Mouse (Mus musculus): Measurements from ENCODE around the gene Apoc3. TPM values are rescaled to one million over a fixed set of nuclear protein-coding genes. Genes with fewer than 3 reads are reported as not detected.

Gene Apoc3
- total RNA-seq, 2 experiments from 2014 or later: 0.84 to 1.2 TPM

- DNase-seq (ENCODE audit: low spot score in 2 of 2): no peak
Measured at GRCm38 (mm10) chr9:46230450-46230975, 4.9 kb downstream of the Apoc3 start.

GRCm38 (mm10) chr9:46229573-46230449 is 5.6 kb downstream of the Apoc3 start:
- DNase-seq (ENCODE audit: low spot score in 2 of 2): peak; percentile 85 to 91

DNA sequence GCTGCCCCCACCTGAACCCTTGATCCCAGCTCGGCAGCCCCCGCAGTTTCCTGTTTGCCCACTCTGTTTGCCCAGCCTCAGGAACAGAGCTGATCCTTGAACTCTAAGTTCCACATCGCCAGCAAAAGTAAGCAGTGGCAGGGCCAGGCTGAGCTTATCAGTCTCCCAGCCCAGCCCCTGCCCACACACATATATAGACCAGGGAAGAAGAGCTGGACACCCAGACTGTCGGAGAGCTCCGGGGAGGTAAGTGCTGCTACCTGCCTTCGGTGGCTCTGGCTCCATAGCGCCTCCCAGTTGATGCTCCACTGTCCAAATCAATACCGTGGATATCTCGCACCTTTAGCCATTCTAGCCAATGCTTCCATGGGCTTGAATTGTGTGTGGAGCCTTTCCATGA is 6.9 kb downstream of the Apoc3 start, which contains the start of gene Apoa1:
TSS of gene Apoa1 (plus strand) at position 90 of the 400 bp plus-strand sequence.
- no peak for DNase-seq (ENCODE audit: low spot score in 2 of 2)

DNA sequence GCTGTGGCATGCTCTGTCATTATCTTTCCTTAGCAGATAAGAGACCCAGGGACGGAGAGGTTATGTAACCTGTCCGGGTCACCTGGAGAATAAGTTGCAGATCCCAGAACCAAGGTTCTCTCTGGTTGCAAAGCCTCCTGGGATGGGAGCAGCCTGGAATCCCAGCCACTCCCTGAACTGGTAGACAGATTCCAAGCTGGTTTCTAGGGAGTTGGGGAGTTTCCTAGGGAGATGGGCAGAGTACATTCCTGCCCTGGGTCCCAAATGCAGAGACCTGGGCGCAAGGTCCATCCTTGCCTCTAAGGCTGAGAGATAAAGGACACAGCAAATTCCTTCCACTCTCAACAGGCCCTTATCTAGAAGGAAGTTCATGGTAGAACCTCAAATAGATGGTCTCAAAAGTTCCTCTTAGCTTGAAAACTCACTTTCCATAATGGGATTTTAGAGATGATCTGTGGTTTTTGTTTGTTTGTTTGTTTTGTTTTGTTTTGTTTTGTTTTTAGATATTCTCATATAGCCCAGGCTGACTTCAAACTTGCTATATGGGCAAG is 8.3 kb downstream of the Apoc3 start:
- no peak for DNase-seq (ENCODE audit: low spot score in 2 of 2)

DNA sequence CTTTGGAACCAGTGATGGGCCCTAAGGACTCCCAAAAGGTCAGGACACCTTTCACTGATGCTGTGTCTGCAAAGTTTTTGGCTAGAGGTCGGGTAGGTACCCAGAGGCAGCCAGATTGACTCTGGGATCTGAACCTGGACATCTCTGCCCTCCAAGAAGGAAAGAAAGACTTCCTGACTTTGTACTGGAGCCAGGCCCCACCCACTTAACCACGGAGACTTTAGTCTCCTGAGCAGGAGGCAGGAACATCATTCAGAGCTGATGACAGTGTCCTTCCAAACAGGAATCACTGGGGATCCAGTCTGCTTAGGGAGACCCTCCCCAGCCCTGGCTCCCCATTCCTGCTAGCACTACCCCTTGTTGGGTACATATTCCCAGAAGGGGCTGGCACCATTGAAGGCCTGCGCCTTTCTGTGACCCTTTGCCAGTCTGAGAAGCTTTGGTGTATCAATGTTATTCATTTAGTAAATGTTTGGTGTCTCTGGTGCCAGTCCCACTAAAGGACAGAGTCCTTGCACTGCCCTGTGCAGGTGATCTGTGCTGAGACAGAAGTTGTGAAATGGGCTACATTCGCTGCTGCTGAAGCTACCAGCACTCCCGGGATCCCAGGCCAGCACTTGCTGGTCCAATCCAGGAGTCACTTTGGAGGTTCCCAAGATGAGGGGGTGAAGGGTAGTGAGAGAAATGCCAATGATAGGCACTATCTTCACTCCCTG is 10.3 kb downstream of the Apoc3 start:
- DNase-seq (ENCODE audit: low spot score in 2 of 2): no peak

DNA sequence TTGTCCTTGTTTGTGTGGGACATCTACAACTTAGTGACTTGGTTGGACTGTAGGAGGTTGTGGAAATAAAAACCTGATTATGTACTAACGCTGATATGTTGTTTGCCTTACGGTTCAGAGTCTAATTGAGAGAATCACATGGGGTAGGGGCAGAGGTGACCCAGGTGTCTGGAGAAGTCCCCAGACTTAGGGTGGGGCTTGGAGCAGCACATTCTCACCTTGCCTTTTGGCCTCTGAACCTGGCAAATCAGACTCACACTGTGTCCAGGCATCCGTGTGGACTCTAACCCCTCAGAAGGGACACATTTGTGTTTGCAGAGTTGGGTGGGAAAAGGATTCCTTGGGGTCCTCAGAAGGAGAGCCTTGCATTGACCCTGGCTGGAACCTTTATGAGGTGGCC is 11.3 kb downstream of the Apoc3 start:
- DNase-seq (ENCODE audit: low spot score in 2 of 2): no peak

GRCm38 (mm10) chr9:46223090-46223489 is 12.3 kb downstream of the Apoc3 start:
- DNase-seq (ENCODE audit: low spot score in 2 of 2): no peak

DNA sequence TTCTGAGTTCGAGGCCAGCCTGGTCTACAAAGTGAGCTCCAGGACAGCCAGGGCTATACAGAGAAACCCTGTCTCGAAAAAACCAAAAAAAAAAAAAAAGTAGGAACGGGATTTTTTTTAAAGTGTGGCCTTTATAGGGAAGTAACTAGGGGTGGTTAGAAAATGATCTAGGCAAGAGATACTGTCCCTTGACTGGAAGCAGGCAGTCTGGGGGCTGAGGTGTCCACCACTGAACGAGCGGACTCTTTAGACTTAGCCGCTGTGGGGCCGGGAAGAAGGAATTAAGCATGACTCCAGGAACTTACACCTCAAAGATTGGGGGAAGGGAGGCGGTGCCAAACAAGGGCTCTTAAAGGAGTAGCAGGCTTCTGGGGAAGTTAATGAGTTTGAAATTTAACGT is 17.3 kb downstream of the Apoc3 start:
- DNase-seq (ENCODE audit: low spot score in 2 of 2): no peak

- no peak for DNase-seq (ENCODE audit: low spot score in 2 of 2)
Measured at GRCm38 (mm10) chr9:46216744-46217470, 18.5 kb downstream of the Apoc3 start.

GRCm38 (mm10) chr9:46215338-46216322 is 19.8 kb downstream of the Apoc3 start:
- DNase-seq (ENCODE audit: low spot score in 2 of 2): peak; percentile 60 to 85

DNA sequence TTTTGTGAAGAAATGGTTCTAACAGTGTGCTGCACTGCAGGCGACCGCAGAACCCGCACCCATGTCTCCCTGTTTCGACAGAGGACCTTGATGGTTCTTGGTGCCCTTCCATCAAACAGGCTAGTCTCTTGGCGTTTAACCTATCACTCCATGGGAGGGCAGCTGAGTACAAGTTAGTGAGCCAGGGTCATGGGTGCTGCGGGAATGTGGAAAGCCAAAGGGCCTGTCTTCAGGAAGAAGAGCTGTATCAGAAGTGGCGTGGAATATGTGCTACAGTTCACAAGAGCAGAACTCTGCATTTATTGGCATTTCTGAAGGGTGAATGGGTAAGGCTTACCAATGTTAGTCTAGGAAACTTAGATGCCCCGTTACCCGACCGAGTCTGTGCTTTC is 20.5 kb downstream of the Apoc3 start:
- DNase-seq (ENCODE audit: low spot score in 2 of 2): no peak

DNA sequence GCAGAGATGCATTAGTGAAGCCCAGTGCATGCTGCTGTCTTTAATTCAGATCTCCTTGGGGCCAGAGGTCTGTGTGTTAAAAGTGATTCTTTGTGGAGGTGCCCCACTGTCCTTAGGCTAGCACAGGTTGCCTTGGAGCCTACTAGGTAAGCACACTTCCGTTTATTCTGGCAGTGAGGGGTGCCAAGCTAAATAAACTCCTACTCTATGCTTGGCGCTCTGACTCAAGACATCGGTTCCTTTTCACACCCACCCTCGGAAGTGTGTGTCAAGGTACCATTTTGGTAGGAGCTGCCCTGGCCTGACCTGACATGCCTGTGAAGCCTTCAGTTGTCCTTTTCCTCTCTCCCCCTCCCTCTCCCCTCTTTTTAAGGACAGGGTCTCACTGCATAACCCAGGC is 21.2 kb downstream of the Apoc3 start:
- DNase-seq (ENCODE audit: low spot score in 2 of 2): no peak

DNA sequence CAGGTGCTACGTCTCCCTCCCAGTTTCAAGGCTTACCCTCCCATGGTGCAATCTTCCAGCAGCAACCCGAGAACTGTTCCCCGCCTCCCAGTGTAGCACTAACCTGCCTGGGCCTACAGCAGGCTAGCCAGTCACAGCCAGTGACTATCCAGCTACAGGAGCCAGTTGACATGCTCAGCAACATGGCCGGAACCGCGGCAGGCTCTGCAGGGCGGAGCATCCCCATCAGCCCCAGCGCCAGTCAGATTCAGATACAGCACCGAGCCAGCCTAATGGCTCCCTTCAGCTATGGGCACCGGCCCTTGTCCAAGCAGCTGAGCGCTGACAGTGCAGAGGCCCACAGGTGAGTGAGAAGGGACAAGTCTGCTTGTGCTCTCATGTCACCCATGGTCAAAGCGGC is 25.0 kb downstream of the Apoc3 start:
- DNase-seq (ENCODE audit: low spot score in 2 of 2): no peak

DNA sequence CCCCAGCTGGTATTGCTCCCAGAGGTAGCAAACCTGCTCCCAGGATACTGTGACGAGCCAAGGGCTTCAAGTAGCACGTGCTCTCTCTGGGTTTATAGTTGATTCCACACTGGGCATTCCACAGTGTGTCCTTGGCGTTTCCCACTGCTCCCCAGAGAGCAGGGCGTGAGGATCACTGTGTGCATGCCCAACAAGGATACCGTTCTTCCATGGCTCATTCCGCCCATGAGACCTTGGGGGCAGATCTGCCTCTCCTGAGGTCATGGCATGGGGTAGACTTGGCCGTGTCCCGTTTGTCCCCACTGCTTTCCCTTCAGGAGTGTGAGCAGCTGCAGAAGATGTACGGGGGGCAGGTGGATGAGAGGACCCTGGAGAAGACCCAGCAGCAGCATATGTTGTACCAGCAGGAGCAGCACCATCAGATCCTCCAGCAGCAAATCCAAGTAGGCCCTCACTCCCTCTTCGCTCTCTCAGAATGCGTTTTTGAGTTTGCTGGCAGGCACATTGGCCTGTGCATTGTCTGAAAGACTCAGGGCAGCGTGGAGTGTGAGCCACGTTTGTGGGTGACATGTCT is 26.9 kb downstream of the Apoc3 start:
- DNase-seq (ENCODE audit: low spot score in 2 of 2): no peak

DNA sequence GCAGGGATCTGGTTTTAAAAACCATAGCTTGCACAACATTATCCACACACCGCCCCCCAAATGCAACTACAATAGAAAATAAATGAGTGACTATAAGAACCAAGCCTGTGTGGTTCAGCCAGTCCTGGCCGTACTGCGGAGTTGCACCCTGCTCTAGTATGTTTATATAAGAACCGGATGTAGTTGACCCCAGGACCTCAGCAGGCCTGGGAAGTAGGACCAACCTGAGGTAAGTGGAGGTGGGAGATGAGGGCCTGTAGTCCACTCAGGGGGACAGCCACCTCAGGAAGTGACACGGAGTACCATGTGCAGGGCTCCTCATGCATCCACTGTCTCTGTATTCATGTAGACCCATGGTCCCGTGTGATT is 28.0 kb downstream of the Apoc3 start:
- no peak for DNase-seq (ENCODE audit: low spot score in 2 of 2)

- peak in 1 of 2 experiments; percentile 30 for DNase-seq (ENCODE audit: low spot score in 2 of 2)
Measured at GRCm38 (mm10) chr9:46206834-46207500, 28.5 kb downstream of the Apoc3 start.

DNA sequence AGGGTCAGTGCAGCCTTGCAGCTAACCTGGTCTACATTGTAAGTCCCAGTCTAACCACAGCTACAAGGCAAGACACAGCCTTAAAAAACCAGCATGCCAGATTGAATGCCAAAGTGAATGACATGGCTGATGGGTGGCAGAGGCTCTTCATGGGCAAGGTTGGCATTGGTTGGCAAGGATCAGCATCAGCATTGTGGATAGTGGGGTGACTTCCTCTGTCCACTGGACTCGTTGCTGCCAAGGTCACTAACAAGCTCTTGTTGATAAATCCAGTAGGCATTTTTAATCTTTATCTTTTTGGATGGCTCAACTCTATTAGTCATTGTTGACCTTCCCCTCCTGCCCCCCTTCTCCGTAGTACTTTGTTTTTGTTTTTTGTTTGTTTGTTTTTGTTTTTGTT is 35.8 kb downstream of the Apoc3 start:
- no peak for DNase-seq (ENCODE audit: low spot score in 2 of 2)

DNA sequence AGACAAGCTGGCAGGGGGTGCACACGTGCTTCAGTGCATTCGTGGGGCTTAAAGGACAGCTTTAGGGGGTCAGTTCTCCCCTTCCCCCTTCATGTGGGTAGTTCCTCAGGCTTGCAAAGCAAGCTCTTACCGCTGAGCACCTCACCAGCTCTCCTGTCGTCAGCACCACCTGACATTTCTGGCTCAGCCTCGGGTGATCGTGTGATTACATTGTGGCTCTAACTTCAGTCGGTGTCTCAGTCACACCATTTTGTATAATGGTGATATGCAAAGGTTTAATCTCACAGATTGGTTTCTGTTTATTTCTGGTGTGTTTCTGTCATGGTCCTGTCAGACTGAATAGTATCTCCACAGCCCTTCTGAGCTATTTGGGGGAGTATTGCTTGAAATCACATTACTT is 36.5 kb downstream of the Apoc3 start:
- DNase-seq (ENCODE audit: low spot score in 2 of 2): no peak

- peak; percentile 54 to 73 for DNase-seq (ENCODE audit: low spot score in 2 of 2)
Measured at GRCm38 (mm10) chr9:46198461-46198860, 37.0 kb downstream of the Apoc3 start.

Measured in layer of hippocampus, adult 18-20 months (tissue).